Mouse (Mus musculus) embryonic facial prominence, embryonic 10.5 days (tissue): ENCODE data around the gene Ccdc167. TPM values are rescaled to one million over a fixed set of nuclear protein-coding genes. Genes with fewer than 3 reads are reported as not detected.

Source experiments
- DNase-seq: peaks from one replicate; pipeline ENCODE4 v3.0.0-alpha.2; 2017; ENCODE audit warnings: low spot score
- H3K27ac ChIP-seq: fragments of 300-500 bp; sonication (generic); replicated peaks from 2 replicates; pipeline ENCODE4 v1.5.1; 2016; ENCODE audit warnings: mild to moderate bottlenecking
- H3K27me3 ChIP-seq: fragments of 300-500 bp; sonication (generic); replicated peaks from 2 replicates; pipeline ENCODE4 v1.6.1; 2016; ENCODE audit warnings: low read depth, mild to moderate bottlenecking; ENCODE audit not compliant: poor library complexity, severe bottlenecking
- H3K36me3 ChIP-seq: fragments of 300-500 bp; sonication (generic); replicated peaks from 2 replicates; pipeline ENCODE4 v1.6.1; 2016; ENCODE audit warnings: mild to moderate bottlenecking, moderate library complexity
- H3K4me1 ChIP-seq: fragments of 300-500 bp; sonication (generic); 2 replicates; pipeline ENCODE4 v1.6.1; 2016
- H3K4me3 ChIP-seq: fragments of 300-500 bp; sonication (generic); 2 replicates; pipeline ENCODE4 v1.5.1; 2016; ENCODE audit warnings: mild to moderate bottlenecking, moderate library complexity
- H3K9me3 ChIP-seq: fragments of 300-500 bp; sonication (generic); 2 replicates; pipeline ENCODE4 v1.6.1; 2016; ENCODE audit warnings: mild to moderate bottlenecking
- WGBS: fragments of 180-500 bp; shearing (Covaris S2); methylation state at CpG from one replicate; pipeline ENCODE4 v1.1.7; 2016; 5-methylcytosine and 5-hydroxymethylcytosine counted together
- polyA plus RNA-seq: library from polyadenylated mRNA; unstranded; fragments of >200 nt; fragmentation: Nextera tagmentation; extraction: Ambion mirVana; gene quantifications from 2 replicates; pipeline ENCODE4 v1.2.1, GENCODE M21; 2016

The Ccdc167 gene
- polyA plus RNA-seq, 1 experiment from 2014 or later = 16.5 TPM

DNA sequence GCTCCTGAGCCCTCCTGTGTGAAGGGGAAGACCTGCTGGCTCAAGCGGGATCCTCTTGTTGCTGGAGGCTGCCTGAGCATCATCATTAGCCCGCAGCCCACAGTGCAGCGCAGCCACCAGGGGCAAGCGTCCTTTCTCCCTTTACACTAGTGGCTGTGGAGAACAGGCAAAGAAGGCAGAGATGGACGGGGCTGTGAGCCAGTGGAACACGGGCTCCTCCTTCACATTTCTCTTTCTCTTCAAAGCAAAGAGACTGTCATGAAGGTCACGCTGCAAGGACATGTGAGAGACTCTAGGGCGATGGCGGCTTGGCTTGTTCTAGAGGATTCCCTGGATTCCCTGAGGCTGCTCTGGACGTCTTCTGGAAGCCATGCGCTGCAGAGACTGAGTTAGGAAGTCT is 75.9 kb downstream of the Ccdc167 start:
- 94% methylated on average over 11 of the region's 11 CpGs for WGBS
- Histone ChIP-seq H3K9me3 (no peaks in the 10 kb centered on the region), H3K4me1 (peaks cover 5% of the 10 kb centered on the region), H3K36me3 (peaks cover 80% of the 10 kb centered on the region), H3K4me3 (no peak overlapping the region), H3K27ac (no peak overlapping the region), H3K27me3 (no peaks in the 10 kb centered on the region)
- no peak for DNase-seq

- peaks cover 99% of the 10 kb centered on the region for H3K36me3 ChIP-seq
Measured at GRCm38 (mm10) chr17:29637895-29638294, 78.9 kb downstream of the Ccdc167 start.

DNA sequence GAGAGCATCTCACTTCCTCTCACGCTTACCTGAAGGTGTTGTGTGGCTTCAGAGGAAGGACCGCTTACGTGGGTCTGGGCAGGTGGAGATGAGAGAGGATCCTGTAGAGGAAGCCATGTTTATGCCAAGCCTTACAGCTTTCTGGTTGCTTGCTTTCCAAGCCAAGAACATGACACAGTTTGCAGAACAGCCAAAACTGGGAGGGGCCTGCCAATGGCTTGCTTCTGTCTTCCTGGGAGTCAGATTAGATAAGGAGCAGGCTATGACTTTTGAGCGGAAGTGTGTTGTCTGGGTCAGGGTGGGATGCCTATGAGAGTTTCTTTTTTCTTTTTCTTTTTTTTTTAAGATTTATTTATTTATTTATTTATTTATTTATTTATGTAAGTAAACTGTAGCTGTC is 79.5 kb downstream of the Ccdc167 start:
- H3K9me3 ChIP-seq = no peaks in the 10 kb centered on the region
- DNase-seq = no peak
- 96% methylated on average over 4 of the region's 4 CpGs for WGBS
- no peaks in the 10 kb centered on the region for H3K4me1 ChIP-seq
- H3K27ac ChIP-seq = no peak overlapping the region
- H3K4me3 ChIP-seq = no peak overlapping the region
- peaks cover 99% of the 10 kb centered on the region for H3K36me3 ChIP-seq
- no peaks in the 10 kb centered on the region for H3K27me3 ChIP-seq

More at GRCm38 (mm10) chr17:29637895-29638294, 78.9 kb downstream of the Ccdc167 start:
- Histone ChIP-seq H3K27me3 (no peaks in the 10 kb centered on the region), H3K4me1 (no peaks in the 10 kb centered on the region), H3K27ac (no peak overlapping the region), H3K9me3 (no peaks in the 10 kb centered on the region), H3K4me3 (no peak overlapping the region)
- WGBS = 86% methylated on average over 8 of the region's 8 CpGs
- no peak for DNase-seq

Other genes starting within 250 kb of the Ccdc167 start
- gene Pim1, start 226.3 kb downstream of the Ccdc167 start, polyA plus RNA-seq = 31.6 and 33.2 TPM in 2 replicates
- not detected in 2 replicates for gene Gm17657, start 167.4 kb downstream of the Ccdc167 start, polyA plus RNA-seq
- 18.4 and 19.5 TPM in 2 replicates for gene Tbc1d22b, start 167.3 kb downstream of the Ccdc167 start, polyA plus RNA-seq
- 1.0 and 1.5 TPM in 2 replicates for gene Tmem217, start 164.7 kb downstream of the Ccdc167 start, polyA plus RNA-seq
- 117 and 119 TPM in 2 replicates for gene Rnf8, start 102.3 kb downstream of the Ccdc167 start, polyA plus RNA-seq
- gene Gm28043, start 102.2 kb downstream of the Ccdc167 start, polyA plus RNA-seq = 2.3 and 3.5 TPM in 2 replicates
- 135 and 140 TPM in 2 replicates for gene Cmtr1, start 56.4 kb downstream of the Ccdc167 start, polyA plus RNA-seq